Mouse (Mus musculus) embryonic fibroblast, embryonic 13.5 days (primary cell): ENCODE results near the gene Hlf. TPM values are rescaled to one million over a fixed set of nuclear protein-coding genes. Genes with fewer than 3 reads are reported as not detected.

Experiments
- H3K27ac ChIP-seq: 2 replicates; pipeline ENCODE4 v1.5.1; 2012; ENCODE audit warnings: low read length, control low read depth, inconsistent platforms; ENCODE audit not compliant: insufficient read depth
- H3K4me1 ChIP-seq: 2 replicates; pipeline ENCODE4 v1.6.1; 2011; ENCODE audit warnings: low read length; ENCODE audit not compliant: control insufficient read depth, insufficient read depth
- H3K4me3 ChIP-seq: 2 replicates; pipeline ENCODE4 v1.5.1; 2011; ENCODE audit warnings: mild to moderate bottlenecking, control low read depth, low read length; ENCODE audit not compliant: insufficient read depth
- CTCF ChIP-seq: IDR thresholded peaks from 2 replicates; pipeline ENCODE4 v1.5.1; 2011; ENCODE audit warnings: mild to moderate bottlenecking, control low read depth, low read length, moderate library complexity, borderline replicate concordance; ENCODE audit not compliant: insufficient read depth
- POLR2A ChIP-seq: IDR thresholded peaks from 2 replicates; pipeline ENCODE4 v1.6.1; 2011; ENCODE audit warnings: low read depth, mild to moderate bottlenecking, control low read depth, low read length, moderate library complexity
- polyA plus RNA-seq: library from polyadenylated mRNA; stranded (reverse); fragments of >200 nt; gene quantifications from 2 replicates; pipeline ENCODE4 v1.2.4, GENCODE M21; 2011; ENCODE audit warnings: low read depth; ENCODE audit not compliant: missing spikeins, insufficient read length

Gene Hlf
- polyA plus RNA-seq, 1 experiment: 2.8 TPM

DNA sequence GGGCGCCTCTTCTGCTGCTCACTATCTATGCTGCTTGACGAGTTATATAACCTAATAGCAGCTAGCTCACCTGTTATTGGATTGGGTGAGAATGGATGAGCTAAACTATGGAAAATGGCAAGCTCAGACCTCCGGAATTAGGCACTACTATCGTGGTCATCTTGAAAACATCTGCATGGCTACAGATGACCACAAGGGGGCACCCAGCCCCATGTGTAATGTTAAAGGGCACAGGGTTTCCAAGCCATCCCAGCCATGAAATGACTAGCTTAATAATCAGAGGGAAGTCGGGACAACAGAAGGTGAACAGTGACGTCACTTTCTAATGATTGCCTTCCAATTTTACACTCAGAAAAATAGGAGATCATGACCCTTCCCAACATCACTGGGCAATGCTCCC, 83.7 kb downstream of the Hlf start:
- Histone ChIP-seq H3K4me3 (no peak overlapping the region), H3K4me1 (no peaks in the 10 kb centered on the region), H3K27ac (no peak overlapping the region)
- peak; percentile 29; the same call in 1 of the 2 replicates for TF ChIP-seq CTCF
- TF ChIP-seq POLR2A: no peak

DNA sequence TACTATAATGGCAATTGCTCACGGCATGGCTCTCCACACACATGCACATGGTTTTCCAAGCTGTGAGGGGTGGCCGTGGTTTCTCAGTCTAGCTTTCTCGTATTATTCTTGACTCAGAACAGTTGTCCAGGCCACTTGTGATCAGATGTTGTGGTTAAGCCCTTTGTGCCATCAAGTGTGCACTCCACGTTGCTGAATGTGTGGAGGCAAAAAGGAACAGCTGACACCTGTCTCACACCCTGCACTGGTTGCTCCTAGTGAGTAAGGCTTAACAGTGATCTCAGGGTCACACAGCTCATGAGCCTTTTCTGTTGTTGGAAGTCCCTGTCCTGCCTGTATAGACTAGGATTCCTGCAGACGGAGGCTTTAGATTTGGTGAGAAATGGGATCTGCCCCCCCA, 84.6 kb downstream of the Hlf start:
- Histone ChIP-seq H3K27ac (no peak overlapping the region), H3K4me1 (no peaks in the 10 kb centered on the region), H3K4me3 (no peak overlapping the region)
- TF ChIP-seq POLR2A (no peak), CTCF (no peak)

DNA sequence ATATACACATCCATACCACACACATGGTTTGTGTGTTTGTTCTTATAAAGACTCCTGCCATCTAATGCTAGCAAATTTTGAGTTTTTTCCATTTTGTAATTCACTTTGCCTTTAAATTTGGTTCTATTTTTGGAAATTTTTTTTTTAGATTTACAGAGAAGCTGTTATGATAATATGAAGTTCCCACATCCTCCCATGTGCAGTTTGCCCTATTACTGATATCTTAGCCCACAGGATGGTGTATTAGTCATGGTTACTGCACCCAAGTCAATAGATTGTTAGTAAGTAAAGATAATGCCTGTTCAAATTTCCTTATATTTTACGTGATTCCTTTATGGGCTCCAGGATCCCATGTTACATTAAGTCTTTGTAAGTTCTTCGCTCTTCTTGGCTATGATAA, 96.1 kb downstream of the Hlf start:
- Histone ChIP-seq H3K4me3 (no peak overlapping the region), H3K27ac (no peak overlapping the region), H3K4me1 (no peaks in the 10 kb centered on the region)
- TF ChIP-seq CTCF (no peak), POLR2A (no peak)

DNA sequence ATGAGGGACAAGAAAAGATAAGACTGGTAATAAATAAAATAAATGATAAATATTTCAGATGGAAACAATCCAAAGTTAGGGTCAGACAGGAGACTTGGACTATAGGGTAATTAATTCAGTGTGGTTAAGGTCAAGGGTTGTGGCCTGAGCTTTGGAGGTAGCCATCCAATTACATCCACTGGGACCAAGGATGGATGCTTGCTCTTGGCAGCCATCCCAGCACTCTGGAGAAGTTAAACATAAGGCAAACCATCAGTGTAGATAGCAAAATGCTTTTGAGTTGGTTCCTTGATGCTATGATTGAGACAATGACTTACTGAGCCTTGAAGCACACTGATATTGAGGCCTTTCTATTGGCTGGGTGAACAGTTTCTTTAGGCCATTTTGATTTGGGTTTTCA, 97.9 kb downstream of the Hlf start:
- Histone ChIP-seq H3K4me1 (no peaks in the 10 kb centered on the region), H3K4me3 (no peak overlapping the region), H3K27ac (no peak overlapping the region)
- TF ChIP-seq CTCF (no peak), POLR2A (no peak)

DNA sequence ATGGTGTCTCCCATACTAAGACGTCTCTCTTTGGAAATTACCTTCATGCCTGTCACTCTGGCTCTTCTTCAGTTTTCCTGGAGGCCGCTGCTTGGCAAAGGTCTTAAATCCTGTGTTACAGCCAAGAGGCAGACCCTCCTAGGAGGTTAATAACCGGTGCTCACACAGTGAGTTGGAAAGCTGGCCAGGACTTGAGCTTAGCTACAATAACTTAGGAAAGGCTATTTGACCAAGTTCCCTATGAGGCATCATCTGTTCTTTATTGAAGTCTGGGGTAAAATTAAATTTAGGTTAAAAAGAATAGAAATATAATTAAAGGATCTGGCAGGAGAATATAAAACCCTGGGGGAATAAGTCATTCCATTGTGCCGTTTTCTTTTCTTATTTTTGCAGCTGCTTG, 99.5 kb downstream of the Hlf start:
- no peak overlapping the region for H3K4me3 ChIP-seq
- H3K4me1 ChIP-seq: no peaks in the 10 kb centered on the region
- TF ChIP-seq CTCF: no peak
- TF ChIP-seq POLR2A: no peak
- no peak overlapping the region for H3K27ac ChIP-seq

DNA sequence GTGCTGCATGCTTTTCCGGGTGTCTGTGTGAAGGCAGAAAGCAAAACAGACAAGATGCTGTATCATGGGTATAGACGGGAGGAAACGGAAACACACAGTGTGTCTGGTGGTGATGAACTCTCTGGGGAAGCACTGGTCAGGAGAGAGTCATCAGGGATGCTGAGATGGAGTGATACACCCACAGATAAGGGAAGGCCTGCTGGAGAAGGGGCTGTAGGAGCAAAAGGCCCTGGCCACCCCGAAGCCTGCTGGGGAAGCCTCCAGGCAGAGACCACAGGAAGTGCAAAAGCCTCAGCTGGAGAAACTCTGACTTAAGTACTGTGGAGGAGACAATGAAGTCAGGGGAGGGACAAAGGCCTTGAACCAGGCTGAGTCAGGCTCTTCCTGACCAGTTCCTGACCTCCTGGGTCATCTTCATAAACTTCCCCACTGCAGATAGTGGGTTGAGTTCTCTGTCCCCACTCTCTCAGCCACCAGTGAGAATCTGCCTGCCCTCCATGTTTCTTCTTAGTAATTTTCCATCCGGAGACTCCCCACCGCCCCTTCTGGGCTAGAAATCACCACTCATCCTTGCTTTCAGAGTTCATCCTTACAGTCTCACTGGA, 104.0 kb downstream of the Hlf start:
- H3K4me1 ChIP-seq: no peaks in the 10 kb centered on the region
- H3K4me3 ChIP-seq: no peak overlapping the region
- no peak overlapping the region for H3K27ac ChIP-seq
- TF ChIP-seq CTCF (no peak), POLR2A (no peak)

Other genes starting within 250 kb of the Hlf start
- 0.68 and 2.5 TPM in 2 replicates for gene Gm45716, start 203.2 kb downstream of the Hlf start, polyA plus RNA-seq
- gene Mmd, start 141.4 kb downstream of the Hlf start, polyA plus RNA-seq: 43.4 and 75.6 TPM in 2 replicates
- gene Stxbp4, start 247.2 kb upstream of the Hlf start, polyA plus RNA-seq: 21.9 and 23.3 TPM in 2 replicates
- gene Cox11, start 247.3 kb upstream of the Hlf start, polyA plus RNA-seq: 14.7 and 18.6 TPM in 2 replicates